Mouse (Mus musculus): ENCODE results near the gene Wdr70. TPM values are rescaled to one million over a fixed set of nuclear protein-coding genes. Genes with fewer than 3 reads are reported as not detected.

Wdr70 gene
- 27.0 and 29.1 TPM in 2 replicates for polyA plus RNA-seq (2015; fragmentation: Nextera tagmentation; extraction: Ambion mirVana)

- Histone ChIP-seq H3K27ac (ENCODE audit: low read length) (peak within 1 kb of the TSS; percentile 59; the same call in 1 of the 2 replicates), H3K36me3 (ENCODE audit: insufficient read depth, low read length) (0 out of 2 replicates have a peak, but pooled peaks cover 3% of the 10 kb centered on the region)
Observed at GRCm38 (mm10) chr15:8098774-8099749, at the start of gene Wdr70. Gene Wdr70, minus strand, starts transcription at chr15:8099209.

GRCm38 (mm10) chr15:8135606-8136005, 36.6 kb upstream of the Wdr70 start:
- Histone ChIP-seq H3K9ac (replicated peaks; ENCODE audit: low read depth) (no peak overlapping the region), H3K27ac (ENCODE audit: low read length) (no peak overlapping the region), H3K27me3 (replicated peaks; ENCODE audit: insufficient read depth, low read length) (no peaks in the 10 kb centered on the region), H3K36me3 (ENCODE audit: insufficient read depth, low read length) (peaks cover 43% of the 10 kb centered on the region), H3K4me3 (ENCODE audit: low read depth, low read length) (no peak overlapping the region), H3K4me2 (replicated peaks; ENCODE audit: low read depth, low read length) (no peak overlapping the region), H3K9me3 (ENCODE audit: low read length) (no peaks in the 10 kb centered on the region), H3K4me1 (ENCODE audit: insufficient read depth, low read depth, low read length) (no peaks in the 10 kb centered on the region)
- no peak for DNase-seq (ENCODE audit: low spot score)
- WGBS = 68% methylated on average over 5 of the region's 5 CpGs
- no peak for ATAC-seq
- TF ChIP-seq EP300 (IDR thresholded peaks at IDR 0.05) = no peak
- no peak for TF ChIP-seq CTCF (IDR thresholded peaks at IDR 0.05)

More at GRCm38 (mm10) chr15:8098774-8099749, at the start of gene Wdr70:
- peak within 1 kb of the TSS; percentile 84 for H3K4me3 ChIP-seq (ENCODE audit: low read depth, low read length)
- TF ChIP-seq EP300 (IDR thresholded peaks at IDR 0.05) (no peak), CTCF (IDR thresholded peaks at IDR 0.05) (peak; percentile 99)
- H3K9ac ChIP-seq (replicated peaks; ENCODE audit: low read depth) = peak within 1 kb of the TSS; percentile 78
- H3K9me3 ChIP-seq (ENCODE audit: low read length) = no peaks in the 10 kb centered on the region
- WGBS = 4% methylated on average over 52 of the region's 56 CpGs
- H3K4me2 ChIP-seq (replicated peaks; ENCODE audit: low read depth, low read length) = peak within 1 kb of the TSS; percentile 74
- peak; percentile 92 for DNase-seq (ENCODE audit: low spot score)
- no peaks in the 10 kb centered on the region for H3K27me3 ChIP-seq (replicated peaks; ENCODE audit: insufficient read depth, low read length)
- peak; percentile 93 for ATAC-seq
- no peaks in the 10 kb centered on the region for H3K4me1 ChIP-seq (ENCODE audit: insufficient read depth, low read depth, low read length)

GRCm38 (mm10) chr15:8131761-8132160, 32.8 kb upstream of the Wdr70 start:
- Histone ChIP-seq H3K9ac (replicated peaks; ENCODE audit: low read depth) (no peak overlapping the region), H3K4me1 (ENCODE audit: insufficient read depth, low read depth, low read length) (no peaks in the 10 kb centered on the region), H3K4me2 (replicated peaks; ENCODE audit: low read depth, low read length) (no peak overlapping the region), H3K27me3 (replicated peaks; ENCODE audit: insufficient read depth, low read length) (no peaks in the 10 kb centered on the region), H3K9me3 (ENCODE audit: low read length) (no peaks in the 10 kb centered on the region), H3K27ac (ENCODE audit: low read length) (no peak overlapping the region), H3K36me3 (ENCODE audit: insufficient read depth, low read length) (peaks cover 26% of the 10 kb centered on the region), H3K4me3 (ENCODE audit: low read depth, low read length) (no peak overlapping the region)
- ATAC-seq = no peak
- TF ChIP-seq EP300 (IDR thresholded peaks at IDR 0.05) = no peak
- no peak for TF ChIP-seq CTCF (IDR thresholded peaks at IDR 0.05)
- no peak for DNase-seq (ENCODE audit: low spot score)

- no peak for TF ChIP-seq EP300 (IDR thresholded peaks at IDR 0.05)
- TF ChIP-seq CTCF (IDR thresholded peaks at IDR 0.05) = no peak
- Histone ChIP-seq H3K4me2 (replicated peaks; ENCODE audit: low read depth, low read length) (no peak overlapping the region), H3K36me3 (ENCODE audit: insufficient read depth, low read length) (peaks cover 28% of the 10 kb centered on the region), H3K27ac (ENCODE audit: low read length) (no peak overlapping the region), H3K9me3 (ENCODE audit: low read length) (no peaks in the 10 kb centered on the region), H3K4me1 (ENCODE audit: insufficient read depth, low read depth, low read length) (no peaks in the 10 kb centered on the region), H3K4me3 (ENCODE audit: low read depth, low read length) (no peak overlapping the region), H3K9ac (replicated peaks; ENCODE audit: low read depth) (no peak overlapping the region), H3K27me3 (replicated peaks; ENCODE audit: insufficient read depth, low read length) (no peaks in the 10 kb centered on the region)
- ATAC-seq (no peak), DNase-seq (ENCODE audit: low spot score) (no peak)
- WGBS = 82% methylated on average over 3 of the region's 3 CpGs
Observed at GRCm38 (mm10) chr15:8131268-8131667, 32.3 kb upstream of the Wdr70 start.

GRCm38 (mm10) chr15:8129281-8129680, 30.3 kb upstream of the Wdr70 start:
- no peaks in the 10 kb centered on the region for H3K9me3 ChIP-seq (ENCODE audit: low read length)
- H3K4me1 ChIP-seq (ENCODE audit: insufficient read depth, low read depth, low read length) = no peaks in the 10 kb centered on the region
- peaks cover 22% of the 10 kb centered on the region; the same call in 1 of the 2 replicates for H3K36me3 ChIP-seq (ENCODE audit: insufficient read depth, low read length)
- no peak overlapping the region for H3K4me3 ChIP-seq (ENCODE audit: low read depth, low read length)
- H3K27me3 ChIP-seq (replicated peaks; ENCODE audit: insufficient read depth, low read length) = no peaks in the 10 kb centered on the region
- TF ChIP-seq CTCF (IDR thresholded peaks at IDR 0.05) (no peak), EP300 (IDR thresholded peaks at IDR 0.05) (no peak)
- ATAC-seq (no peak), DNase-seq (ENCODE audit: low spot score) (no peak)
- H3K27ac ChIP-seq (ENCODE audit: low read length) = no peak overlapping the region
- H3K9ac ChIP-seq (replicated peaks; ENCODE audit: low read depth) = no peak overlapping the region
- WGBS = 68% methylated on average over 1 of the region's 1 CpGs
- no peak overlapping the region for H3K4me2 ChIP-seq (replicated peaks; ENCODE audit: low read depth, low read length)

GRCm38 (mm10) chr15:8109782-8110181, 10.8 kb upstream of the Wdr70 start:
- no peak for ATAC-seq
- Histone ChIP-seq H3K9me3 (ENCODE audit: low read length) (no peaks in the 10 kb centered on the region), H3K4me3 (ENCODE audit: low read depth, low read length) (peak overlapping the region; percentile 65), H3K4me2 (replicated peaks; ENCODE audit: low read depth, low read length) (peak overlapping the region; percentile 67), H3K27me3 (replicated peaks; ENCODE audit: insufficient read depth, low read length) (no peaks in the 10 kb centered on the region), H3K27ac (ENCODE audit: low read length) (no peak overlapping the region), H3K9ac (replicated peaks; ENCODE audit: low read depth) (peak overlapping the region; percentile 69), H3K36me3 (ENCODE audit: insufficient read depth, low read length) (0 out of 2 replicates have a peak, but pooled peaks cover 5% of the 10 kb centered on the region), H3K4me1 (ENCODE audit: insufficient read depth, low read depth, low read length) (0 out of 2 replicates have a peak, but pooled peaks cover 6% of the 10 kb centered on the region)
- no peak for TF ChIP-seq CTCF (IDR thresholded peaks at IDR 0.05)
- TF ChIP-seq EP300 (IDR thresholded peaks at IDR 0.05) = no peak
- peak; percentile 12 for DNase-seq (ENCODE audit: low spot score)
- WGBS = 1% methylated on average over 8 of the region's 8 CpGs
